Mouse (Mus musculus): ENCODE data around the gene Olfr1444. TPM values are rescaled to one million over a fixed set of nuclear protein-coding genes. Genes with fewer than 3 reads are reported as not detected.

Olfr1444 gene
- polyA plus RNA-seq, 1 experiment from 2014 or later: not detected

DNA sequence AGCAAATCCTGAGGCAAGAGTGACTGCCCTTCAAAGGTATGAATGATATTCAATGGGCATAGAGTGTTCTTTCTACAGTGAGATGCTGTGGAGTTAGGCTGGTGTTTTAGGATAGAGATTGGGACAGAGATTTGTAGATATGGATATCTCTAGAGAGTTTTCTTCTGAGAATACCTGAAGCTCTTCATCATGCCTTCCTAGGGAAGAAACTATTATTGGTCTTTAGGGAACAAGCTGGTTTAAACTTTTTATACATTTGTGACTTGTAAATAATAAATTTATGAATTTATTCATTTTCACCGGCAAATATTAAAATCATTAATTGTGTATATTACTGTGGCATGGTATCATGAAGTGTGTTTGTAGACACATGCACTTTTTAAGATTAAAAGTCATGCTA, 46.6 kb downstream of the Olfr1444 start, which contains the start of gene Olfr1447:
Olfr1447 (minus strand) TSS at position 101 of the 400 bp plus-strand sequence.
- Histone ChIP-seq H3K27ac (no peak within 1 kb of the TSS), H3K4me1 (no peaks in the 10 kb centered on the region), H3K9me3 (no peaks in the 10 kb centered on the region), H3K4me3 (no peak within 1 kb of the TSS), H3K27me3 (ENCODE audit: insufficient read depth, poor library complexity, severe bottlenecking) (no peaks in the 10 kb centered on the region), H3K36me3 (no peaks in the 10 kb centered on the region)
- WGBS: 77% methylated on average over 1 of the region's 1 CpGs
- no peak for DNase-seq (ENCODE audit: low spot score)

Other genes starting within 250 kb of the Olfr1444 start
- not detected in 2 replicates for gene Glyat, start 224.0 kb upstream of the Olfr1444 start, polyA plus RNA-seq (2016; fragmentation: Nextera tagmentation; extraction: Ambion mirVana)
- gene Olfr1442, start 186.8 kb upstream of the Olfr1444 start, polyA plus RNA-seq (2016; fragmentation: Nextera tagmentation; extraction: Ambion mirVana): not detected in 2 replicates
- not detected in 2 replicates for gene Olfr1443, start 179.2 kb upstream of the Olfr1444 start, polyA plus RNA-seq (2016; fragmentation: Nextera tagmentation; extraction: Ambion mirVana)
- gene Keg1, start 161.5 kb upstream of the Olfr1444 start, polyA plus RNA-seq (2016; fragmentation: Nextera tagmentation; extraction: Ambion mirVana): not detected in 2 replicates
- gene Cntf, start 91.7 kb upstream of the Olfr1444 start, polyA plus RNA-seq (2016; fragmentation: Nextera tagmentation; extraction: Ambion mirVana): 0.70 and 1.1 TPM in 2 replicates
- gene Zfp91, start 61.2 kb upstream of the Olfr1444 start, polyA plus RNA-seq (2016; fragmentation: Nextera tagmentation; extraction: Ambion mirVana): 11.5 and 13.4 TPM in 2 replicates
- 0.46 and 0.54 TPM in 2 replicates for gene Lpxn, start 61.1 kb upstream of the Olfr1444 start, polyA plus RNA-seq (2016; fragmentation: Nextera tagmentation; extraction: Ambion mirVana)
- gene Gm5244, start 10.6 kb upstream of the Olfr1444 start, polyA plus RNA-seq (2016; fragmentation: Nextera tagmentation; extraction: Ambion mirVana): not detected in 2 replicates
- not detected in 2 replicates for gene Olfr1445, start 26.6 kb downstream of the Olfr1444 start, polyA plus RNA-seq (2016; fragmentation: Nextera tagmentation; extraction: Ambion mirVana)
- gene Olfr1446, start 36.2 kb downstream of the Olfr1444 start, polyA plus RNA-seq (2016; fragmentation: Nextera tagmentation; extraction: Ambion mirVana): not detected in 2 replicates
- not detected in 2 replicates for gene Olfr1447, start 46.5 kb downstream of the Olfr1444 start, polyA plus RNA-seq (2016; fragmentation: Nextera tagmentation; extraction: Ambion mirVana)
- gene Olfr1448, start 67.1 kb downstream of the Olfr1444 start, polyA plus RNA-seq (2016; fragmentation: Nextera tagmentation; extraction: Ambion mirVana): not detected in 2 replicates
- gene Olfr1449, start 73.6 kb downstream of the Olfr1444 start, polyA plus RNA-seq (2016; fragmentation: Nextera tagmentation; extraction: Ambion mirVana): not detected in 2 replicates
- not detected in 2 replicates for gene Olfr1450, start 93.0 kb downstream of the Olfr1444 start, polyA plus RNA-seq (2016; fragmentation: Nextera tagmentation; extraction: Ambion mirVana)
- not detected in 2 replicates for gene Olfr1451, start 137.7 kb downstream of the Olfr1444 start, polyA plus RNA-seq (2016; fragmentation: Nextera tagmentation; extraction: Ambion mirVana)
- gene Olfr1453, start 171.0 kb downstream of the Olfr1444 start, polyA plus RNA-seq (2016; fragmentation: Nextera tagmentation; extraction: Ambion mirVana): not detected in 2 replicates
- not detected in 2 replicates for gene Olfr1454, start 203.3 kb downstream of the Olfr1444 start, polyA plus RNA-seq (2016; fragmentation: Nextera tagmentation; extraction: Ambion mirVana)
- not detected in 2 replicates for gene Olfr1457, start 240.6 kb downstream of the Olfr1444 start, polyA plus RNA-seq (2016; fragmentation: Nextera tagmentation; extraction: Ambion mirVana)
- gene Olfr1458, start 249.5 kb downstream of the Olfr1444 start, polyA plus RNA-seq (2016; fragmentation: Nextera tagmentation; extraction: Ambion mirVana): not detected in 2 replicates

All from heart, embryonic 10.5 days (tissue).